Mouse (Mus musculus): ENCODE results near the gene Ctnnbl1. TPM values are rescaled to one million over a fixed set of nuclear protein-coding genes. Genes with fewer than 3 reads are reported as not detected.

Ctnnbl1 gene
- total RNA-seq (2021), result 10 to 100 TPM; 16.8 to 18.2 TPM

- DNase-seq, result peak; percentile 99
These were observed at the start of gene Ctnnbl1 for GRCm38 (mm10) chr2:157736854-157737850. Gene Ctnnbl1, plus strand, starts transcription at chr2:157737401.

- DNase-seq, result no peak
These were observed 49.7 kb upstream of the Ctnnbl1 start for GRCm38 (mm10) chr2:157687506-157687905.

GRCm38 (mm10) chr2:157691266-157692105, 45.7 kb upstream of the Ctnnbl1 start:
- DNase-seq, result no peak

GRCm38 (mm10) chr2:157692365-157692932, 44.8 kb upstream of the Ctnnbl1 start:
- no peak for DNase-seq

GRCm38 (mm10) chr2:157693576-157693975, 43.6 kb upstream of the Ctnnbl1 start:
- DNase-seq, result no peak

- DNase-seq, result no peak
These were observed 40.9 kb upstream of the Ctnnbl1 start for GRCm38 (mm10) chr2:157696297-157696731.

GRCm38 (mm10) chr2:157703155-157703554, 34.0 kb upstream of the Ctnnbl1 start:
- no peak for DNase-seq

- no peak for DNase-seq
These were observed 32.0 kb upstream of the Ctnnbl1 start for GRCm38 (mm10) chr2:157704991-157705776.

GRCm38 (mm10) chr2:157705777-157706158, 31.4 kb upstream of the Ctnnbl1 start:
- no peak for DNase-seq

GRCm38 (mm10) chr2:157707191-157707923, 29.8 kb upstream of the Ctnnbl1 start:
- no peak for DNase-seq

- no peak for DNase-seq
These were observed 24.5 kb upstream of the Ctnnbl1 start for GRCm38 (mm10) chr2:157712677-157713076.

GRCm38 (mm10) chr2:157715586-157716191, 21.5 kb upstream of the Ctnnbl1 start:
- peak; percentile 34 for DNase-seq

- DNase-seq, result no peak
These were observed 18.8 kb upstream of the Ctnnbl1 start for GRCm38 (mm10) chr2:157718441-157718840.

- no peak for DNase-seq
These were observed 13.2 kb upstream of the Ctnnbl1 start for GRCm38 (mm10) chr2:157723883-157724573.

- no peak for DNase-seq
These were observed 12.7 kb upstream of the Ctnnbl1 start for GRCm38 (mm10) chr2:157724574-157724914.

- no peak for DNase-seq
These were observed 7.4 kb downstream of the Ctnnbl1 start for GRCm38 (mm10) chr2:157744619-157745018.

- no peak for DNase-seq
These were observed 8.5 kb downstream of the Ctnnbl1 start for GRCm38 (mm10) chr2:157745735-157746134.

- no peak for DNase-seq
These were observed 9.4 kb downstream of the Ctnnbl1 start for GRCm38 (mm10) chr2:157746558-157746957.

- no peak for DNase-seq
These were observed 10.8 kb downstream of the Ctnnbl1 start for GRCm38 (mm10) chr2:157747989-157748388.

- DNase-seq, result no peak
These were observed 13.3 kb downstream of the Ctnnbl1 start for GRCm38 (mm10) chr2:157750481-157750880.

Measured in heart, postnatal 4 days (tissue).